8 mouse cellular contexts compared by ENCODE assay signal in the genomic region with DNA sequence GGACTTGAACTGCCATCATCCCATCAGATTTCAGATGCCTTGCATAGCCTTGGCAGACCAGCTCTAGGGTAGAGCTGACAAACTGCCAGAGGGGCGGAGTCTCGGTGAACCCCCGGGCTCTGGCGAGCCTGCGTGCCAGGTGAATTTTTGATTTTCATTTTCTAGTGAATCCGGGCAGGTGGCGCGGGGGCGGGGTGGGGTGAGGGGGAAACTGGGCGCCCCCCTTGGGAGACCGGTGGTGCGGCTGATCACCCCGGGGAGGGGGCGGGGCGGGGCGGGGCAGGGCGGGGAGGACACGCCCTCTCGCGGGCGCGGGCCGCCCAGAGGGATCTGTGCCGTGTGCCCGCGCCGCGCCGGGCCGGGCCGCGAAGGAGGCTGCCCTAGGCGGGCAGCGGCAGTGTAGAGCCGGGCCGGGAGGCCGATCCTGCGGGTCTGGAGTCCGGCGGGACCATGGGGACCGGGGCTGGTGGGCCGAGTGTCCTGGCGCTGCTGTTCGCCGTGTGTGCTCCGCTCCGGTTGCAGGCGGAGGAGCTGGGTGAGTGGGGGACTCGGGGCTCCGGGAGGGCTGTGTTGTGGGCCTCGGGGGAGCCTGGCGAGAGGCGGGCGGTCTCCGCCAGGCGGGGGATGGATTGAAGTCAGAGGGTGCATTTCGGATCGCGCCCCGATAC. TPM values are rescaled to one million over a fixed set of nuclear protein-coding genes. Genes with fewer than 3 reads are reported as not detected.
A peak's percentile ranks its signal among the peaks of the same experiment; 100 is the strongest.
DNase-seq lines count a peak whose midpoint lies in the region; ATAC-seq and TF ChIP-seq lines count a peak whose summit lies in the region.

A gene (plus strand): TSS at position 319 of the 668 bp plus-strand sequence.

- H3K36me3 ChIP-seq in MEL (ENCODE audit: control insufficient read depth in 1 of 2, insufficient read depth in 2 of 2, low read length in 2 of 2): no peaks in the 10 kb centered on the region
- H3K36me3 ChIP-seq in hindbrain, embryonic 10.5 days: 0 out of 2 replicates have a peak, but pooled peaks cover 6% of the 10 kb centered on the region
- no peaks in the 10 kb centered on the region for H3K36me3 ChIP-seq in lung, postnatal 0 days (ENCODE audit: insufficient read depth, low read length)

- H3K9me3 ChIP-seq in MEL (replicated peaks; ENCODE audit: insufficient read depth, low read length): no peaks in the 10 kb centered on the region
- H3K9me3 ChIP-seq in hindbrain, embryonic 10.5 days: no peaks in the 10 kb centered on the region
- no peaks in the 10 kb centered on the region for H3K9me3 ChIP-seq in lung, postnatal 0 days (ENCODE audit: low read length)

- peak within 1 kb of the TSS; percentile 36 for H3K27ac ChIP-seq in MEL (ENCODE audit: control insufficient read depth, low read depth, low read length)
- H3K27ac ChIP-seq in cerebellum, adult 2 months (ENCODE audit: insufficient read depth, low read length): no peak within 1 kb of the TSS
- peak within 1 kb of the TSS; percentile 92 for H3K27ac ChIP-seq in hindbrain, embryonic 10.5 days
- peak within 1 kb of the TSS; percentile 90 for H3K27ac ChIP-seq in lung, postnatal 0 days (ENCODE audit: low read length)

- peaks cover 7% of the 10 kb centered on the region; the same call in 1 of the 2 replicates for H3K79me2 ChIP-seq in MEL (ENCODE audit: control insufficient read depth, insufficient read depth, low read length, poor library complexity)

- WGBS in cerebellum, adult 2 months: under 1% methylated on average over 59 of the region's 60 CpGs
- WGBS in hindbrain, embryonic 10.5 days: under 1% methylated on average over 54 of the region's 60 CpGs
- 1% methylated on average over 49 of the region's 60 CpGs for WGBS in lung, postnatal 0 days

- peaks cover 0 to 1% of the 10 kb centered on the region in 2 experiments; a peak in 1 of 4 replicates for H3K27me3 ChIP-seq in MEL (ENCODE audit: control insufficient read depth in 1 of 2, insufficient read depth in 2 of 2, low read length in 2 of 2)
- H3K27me3 ChIP-seq in cerebellum, adult 2 months (ENCODE audit: control insufficient read depth, insufficient read depth, low read length): no peaks in the 10 kb centered on the region
- H3K27me3 ChIP-seq in hindbrain, embryonic 10.5 days (ENCODE audit: insufficient read depth, poor library complexity, severe bottlenecking): peaks cover 5% of the 10 kb centered on the region; the same call in 1 of the 2 replicates
- no peaks in the 10 kb centered on the region for H3K27me3 ChIP-seq in lung, postnatal 0 days (replicated peaks; ENCODE audit: insufficient read depth, low read length)

- peak; percentile 72 for DNase-seq in MEL (ENCODE audit: low read depth, low spot score)
- DNase-seq in cerebellum, adult 2 months: peak; percentile 76 to 79
- peak; percentile 72 for DNase-seq in hindbrain, embryonic 10.5 days (ENCODE audit: low spot score)
- DNase-seq in layer of hippocampus, adult 9-11 months: peak; percentile 48
- peak; percentile 82 for DNase-seq in lung, postnatal 0 days (ENCODE audit: low spot score)
- DNase-seq in ovary, postnatal 36 days (ENCODE audit: low spot score): peak; percentile 66
- DNase-seq in thymus, postnatal 14 days: peak; percentile 75

- peak; percentile 81 for ATAC-seq in frontal cortex, adult (ENCODE audit: low TSS enrichment)
- peak; percentile 95 for ATAC-seq in lung, postnatal 0 days

- peak within 1 kb of the TSS; percentile 78 for H3K9ac ChIP-seq in MEL (ENCODE audit: control insufficient read depth, low read depth, low read length, poor library complexity, severe bottlenecking)
- H3K9ac ChIP-seq in lung, postnatal 0 days (replicated peaks; ENCODE audit: low read depth): peak within 1 kb of the TSS; percentile 86

- peak within 1 kb of the TSS; percentile 71 to 82 for H3K4me3 ChIP-seq in MEL (ENCODE audit: control insufficient read depth in 1 of 2, insufficient read depth in 1 of 2, low read depth in 2 of 2, low read length in 2 of 2)
- peak within 1 kb of the TSS; percentile 49 for H3K4me3 ChIP-seq in cerebellum, adult 2 months (replicated peaks; ENCODE audit: insufficient read depth, low read depth, low read length)
- peak within 1 kb of the TSS; percentile 72 for H3K4me3 ChIP-seq in hindbrain, embryonic 10.5 days
- peak within 1 kb of the TSS; percentile 86 for H3K4me3 ChIP-seq in lung, postnatal 0 days (ENCODE audit: low read depth, low read length)

- H3K4me2 ChIP-seq in lung, postnatal 0 days (replicated peaks; ENCODE audit: low read depth, low read length): peak within 1 kb of the TSS; percentile 90

- H3K4me1 ChIP-seq in MEL (ENCODE audit: control insufficient read depth in 1 of 2, insufficient read depth in 2 of 2, low read length in 2 of 2): peaks cover 0 to 5% of the 10 kb centered on the region in 2 experiments; a peak in 2 of 4 replicates
- no peaks in the 10 kb centered on the region for H3K4me1 ChIP-seq in cerebellum, adult 2 months (ENCODE audit: control insufficient read depth, insufficient read depth, low read length)
- peaks cover 12% of the 10 kb centered on the region for H3K4me1 ChIP-seq in hindbrain, embryonic 10.5 days (replicated peaks)
- peaks cover 7% of the 10 kb centered on the region for H3K4me1 ChIP-seq in lung, postnatal 0 days (ENCODE audit: insufficient read depth, low read depth, low read length)

- no peak for TF ChIP-seq RAD21 in MEL (IDR thresholded peaks at IDR 0.05; ENCODE audit: low read depth, low read length)

- TF ChIP-seq POLR2A in MEL (IDR thresholded peaks at IDR 0.05; ENCODE audit: control insufficient read depth in 1 of 2, insufficient read depth in 1 of 2, low read depth in 1 of 2, low read length in 2 of 2, poor library complexity in 1 of 2): peak; percentile 64 to 75; a peak in 3 of 4 replicates
- TF ChIP-seq POLR2A in cerebellum, adult 2 months (IDR thresholded peaks at IDR 0.05; ENCODE audit: borderline replicate concordance, insufficient read depth, low read length): 0 out of 2 replicates have a peak, but pooled peaks have one; percentile 29

- no peak for TF ChIP-seq EP300 in MEL (IDR thresholded peaks at IDR 0.05; ENCODE audit: low read depth in 1 of 2, low read length in 2 of 2)
- TF ChIP-seq EP300 in lung, postnatal 0 days (IDR thresholded peaks at IDR 0.05): no peak

- TF ChIP-seq CTCF in MEL (IDR thresholded peaks at IDR 0.05 in 2 of 3, conservative IDR thresholded peaks at IDR 0.05 in 1 of 3; ENCODE audit: control insufficient read depth in 1 of 3, insufficient read depth in 1 of 3, low read depth in 2 of 3, low read length in 3 of 3, poor library complexity in 1 of 3, severe bottlenecking in 1 of 3): no peak
- no peak for TF ChIP-seq CTCF in cerebellum, adult 2 months (IDR thresholded peaks at IDR 0.05; ENCODE audit: borderline replicate concordance, insufficient read depth, low read depth, low read length)
- TF ChIP-seq CTCF in lung, postnatal 0 days (IDR thresholded peaks at IDR 0.05): no peak

TF ChIP-seq in MEL, 35 proteins besides CTCF, POLR2A, EP300 and RAD21:
- TF ChIP-seq UBTF (IDR thresholded peaks at IDR 0.05; ENCODE audit: borderline replicate concordance, insufficient read depth, low read depth, low read length): no peak
- no peak for TF ChIP-seq ZC3H11A (IDR thresholded peaks at IDR 0.05; ENCODE audit: low read depth, low read length)
- TF ChIP-seq NELFE (IDR thresholded peaks at IDR 0.05; ENCODE audit: low read depth, low read length): peak; percentile 50
- 0 out of 2 replicates have a peak, but pooled peaks have one; percentile 21 for TF ChIP-seq MAX (IDR thresholded peaks at IDR 0.05; ENCODE audit: low read length)
- no peak for TF ChIP-seq GATA1 (IDR thresholded peaks at IDR 0.05; ENCODE audit: low read depth, low read length)
- TF ChIP-seq JUND (IDR thresholded peaks at IDR 0.05; ENCODE audit: low read depth, low read length): no peak
- TF ChIP-seq MXI1 (IDR thresholded peaks at IDR 0.05; ENCODE audit: low read depth, low read length): no peak

RNA-seq across cellular contexts. Expression of the gene that starts here (rescaled TPM):
- 4.0 and 4.5 TPM in 2 replicates for total RNA-seq in MEL (2012; rRNA removed)
- polyA plus RNA-seq in MEL (2012; ENCODE audit: insufficient read depth in 1 of 2, insufficient read length in 2 of 2, low read depth in 1 of 2, low replicate concordance in 2 of 2, missing spikeins in 1 of 2): 1 to 10 TPM in 1 of 2 experiments, not detected in 1; 7.1 TPM
- 8.3 and 9.2 TPM in 2 replicates for polyA plus RNA-seq in cerebellum, adult 2 months (2012; rRNA removed)
- polyA plus RNA-seq in hindbrain, embryonic 10.5 days (2016; fragmentation: Nextera tagmentation; extraction: Ambion mirVana): 20.0 and 22.6 TPM in 2 replicates
- 20.5 and 24.1 TPM in 2 replicates for polyA plus RNA-seq in lung, postnatal 0 days (2015; fragmentation: Nextera tagmentation; extraction: Ambion mirVana)
